Mouse (Mus musculus) brain, embryonic 18.5 days (tissue): ENCODE data around the gene Wdr73.
"Not testable (repeated sequence)": the region's sequence is repeated elsewhere in the genome, so short reads cannot be mapped to it uniquely, and the experiment has no call there.

Source experiments
- DNase-seq: peaks from one replicate; pipeline ENCODE4 v3.0.0-alpha.2; 2012; ENCODE audit warnings: low read depth, low spot score

Wdr73 gene

GRCm38 (mm10) chr7:80900944-80901501 lies at the start of gene Wdr73:
Gene Wdr73, minus strand, starts transcription at chr7:80901269.
- peak; percentile 77 for DNase-seq

DNA sequence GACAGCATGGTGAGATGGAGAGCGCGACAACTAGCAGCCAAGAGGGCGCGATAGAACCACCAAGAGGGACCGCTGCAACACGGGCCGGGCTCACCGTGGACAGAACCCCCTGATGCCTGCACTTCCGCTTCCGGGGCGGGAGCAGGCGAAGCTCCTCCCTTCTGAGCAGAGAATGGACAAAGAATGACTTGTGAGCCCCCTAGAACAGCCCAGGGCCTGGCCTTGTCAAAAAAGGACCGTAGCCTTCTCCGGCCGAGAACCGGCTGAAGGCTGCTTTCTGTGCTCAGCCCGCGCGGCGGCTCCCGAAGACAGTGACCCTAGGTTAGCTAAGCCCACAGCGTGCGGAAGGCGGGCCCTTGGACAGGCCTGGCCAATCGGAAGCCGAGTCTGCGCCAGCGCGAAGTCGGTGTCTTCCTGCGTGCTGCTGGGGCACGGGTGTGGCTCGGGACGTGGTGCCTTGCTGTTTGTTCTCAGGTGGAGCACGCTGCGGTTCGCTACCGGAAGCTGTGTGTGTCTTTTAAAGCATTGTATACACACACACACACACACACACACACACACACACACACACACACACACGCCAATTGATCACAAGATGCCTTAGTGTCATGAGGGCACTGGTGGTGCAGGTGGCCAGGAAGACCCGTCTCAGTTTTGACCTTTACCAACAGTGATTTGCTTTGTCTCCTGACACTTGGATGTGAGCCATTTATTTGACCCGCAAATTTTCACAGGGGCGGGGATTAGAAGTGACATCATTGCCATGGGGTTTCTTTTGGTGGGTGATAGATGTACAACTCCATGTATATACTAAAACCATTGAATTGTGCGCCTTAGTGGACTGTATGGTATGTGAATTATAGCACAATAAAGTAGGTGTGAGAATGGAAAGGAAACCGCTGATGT lies 46.6 kb upstream of the Wdr73 start, which contains the start of gene Sec11a:
TSS of gene Sec11a (minus strand) at position 336 of the 906 bp plus-strand sequence.
- peak; percentile 86 for DNase-seq

- no peak for DNase-seq
Observed at GRCm38 (mm10) chr7:80939808-80940207, 38.7 kb upstream of the Wdr73 start.

DNA sequence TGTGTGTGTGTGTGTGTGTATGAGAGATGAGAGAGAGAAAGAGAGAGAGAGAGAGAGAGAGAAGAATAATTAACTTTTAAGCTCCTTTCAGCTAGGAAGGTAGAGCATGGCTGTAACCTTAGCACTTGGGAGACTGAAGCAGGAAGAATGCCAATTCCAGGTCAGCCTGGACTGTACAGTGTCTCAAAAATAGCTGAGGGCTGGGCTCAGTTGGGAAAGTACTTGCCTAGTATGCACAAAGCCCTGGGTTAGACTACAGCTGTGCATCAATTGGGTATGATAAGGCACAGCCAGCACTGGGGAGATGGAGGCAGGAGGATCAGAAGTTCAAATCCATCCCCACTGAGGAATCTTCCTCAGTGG lies 36.2 kb upstream of the Wdr73 start:
- DNase-seq: not testable (repeated sequence)

DNA sequence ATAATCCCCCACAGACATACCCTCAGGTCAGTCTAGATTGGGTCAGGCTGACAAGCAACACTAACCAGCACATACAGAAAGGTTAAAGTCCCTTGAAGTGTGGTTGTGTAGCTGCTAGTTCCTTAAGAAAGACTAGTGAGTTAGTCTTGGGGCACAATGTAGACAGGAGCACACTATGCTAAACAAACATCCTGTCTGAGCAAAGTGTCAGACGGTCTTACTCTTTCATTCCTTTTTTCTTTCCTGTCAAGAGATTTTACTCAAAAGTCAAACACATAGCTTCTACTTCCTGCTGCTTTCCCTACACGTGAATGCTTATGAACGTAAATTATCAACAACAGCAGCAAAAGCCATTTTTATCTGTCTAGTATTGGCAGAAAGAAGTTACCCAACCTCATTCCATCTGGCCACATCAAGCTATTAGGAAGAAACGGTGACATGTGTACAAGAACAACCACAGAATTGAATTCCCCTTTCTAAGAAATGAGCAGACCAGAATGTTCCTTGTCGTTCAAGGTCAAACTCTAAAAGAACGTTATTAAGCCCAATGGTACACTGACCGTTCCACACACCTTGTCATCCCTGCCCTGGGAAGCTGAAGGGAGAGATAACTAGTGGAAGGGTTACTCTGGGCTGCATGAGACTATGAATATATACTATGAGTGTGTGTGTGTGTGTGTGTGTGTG lies 35.7 kb upstream of the Wdr73 start:
- DNase-seq: not testable (repeated sequence)

GRCm38 (mm10) chr7:80935834-80936233 lies 34.8 kb upstream of the Wdr73 start:
- DNase-seq: no peak

DNA sequence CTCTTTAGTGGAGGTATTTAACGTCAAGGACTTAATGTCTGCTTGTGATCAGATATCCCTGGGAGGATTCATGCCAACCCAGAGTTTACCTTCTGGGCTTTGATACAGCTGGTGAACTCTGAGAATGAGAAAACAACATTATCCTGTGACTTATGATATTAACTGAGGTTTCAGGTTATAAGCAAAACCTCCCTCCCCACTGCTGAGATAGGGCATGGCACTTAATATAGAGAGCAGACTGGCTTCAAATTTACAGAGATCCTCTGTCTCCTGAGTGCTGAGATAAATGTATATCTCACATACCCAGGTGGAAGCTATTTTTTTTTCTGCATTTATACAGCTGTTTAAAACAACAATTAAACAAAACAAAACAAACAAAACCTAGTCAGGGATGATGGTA lies 31.7 kb upstream of the Wdr73 start:
- DNase-seq: no peak

GRCm38 (mm10) chr7:80931618-80932207 lies 30.6 kb upstream of the Wdr73 start:
- no peak for DNase-seq

DNA sequence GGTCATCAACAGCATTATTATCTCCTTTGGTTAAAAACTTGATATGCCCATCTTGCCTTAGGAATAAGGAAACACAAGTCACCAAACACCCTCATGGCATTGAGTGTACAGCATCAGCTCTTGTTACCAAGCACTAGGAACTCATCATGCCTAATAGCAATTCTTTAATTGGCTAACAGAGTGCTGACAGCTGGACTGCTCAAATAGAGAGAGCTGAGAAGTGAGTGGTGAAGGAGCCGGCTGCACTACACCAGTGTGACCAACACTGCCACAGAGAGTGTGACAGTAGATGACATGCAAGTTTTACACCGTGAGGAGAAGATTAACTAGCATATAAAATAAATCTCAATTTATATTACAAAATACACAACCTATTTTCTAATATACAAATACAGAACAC lies 22.1 kb upstream of the Wdr73 start:
- DNase-seq: no peak

DNA sequence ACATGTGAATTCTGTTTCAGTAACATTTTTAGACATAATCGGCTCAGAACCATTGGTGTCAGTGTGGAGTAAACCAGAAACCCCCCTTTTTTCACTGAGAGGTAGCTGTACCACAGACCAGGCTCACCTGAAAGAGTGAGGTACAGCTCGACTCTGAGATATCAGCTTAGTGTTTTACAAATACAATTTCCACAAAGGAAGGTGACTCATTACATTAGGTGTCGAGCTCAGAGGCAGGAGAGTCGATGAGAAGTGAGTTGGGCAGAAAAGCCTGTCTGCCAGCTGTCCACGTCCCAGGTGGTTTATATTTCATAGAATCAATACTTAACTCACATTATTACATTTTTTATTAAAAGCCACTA lies 18.6 kb upstream of the Wdr73 start:
- no peak for DNase-seq

- no peak for DNase-seq
Observed at GRCm38 (mm10) chr7:80918982-80919646, 18.0 kb upstream of the Wdr73 start.

DNA sequence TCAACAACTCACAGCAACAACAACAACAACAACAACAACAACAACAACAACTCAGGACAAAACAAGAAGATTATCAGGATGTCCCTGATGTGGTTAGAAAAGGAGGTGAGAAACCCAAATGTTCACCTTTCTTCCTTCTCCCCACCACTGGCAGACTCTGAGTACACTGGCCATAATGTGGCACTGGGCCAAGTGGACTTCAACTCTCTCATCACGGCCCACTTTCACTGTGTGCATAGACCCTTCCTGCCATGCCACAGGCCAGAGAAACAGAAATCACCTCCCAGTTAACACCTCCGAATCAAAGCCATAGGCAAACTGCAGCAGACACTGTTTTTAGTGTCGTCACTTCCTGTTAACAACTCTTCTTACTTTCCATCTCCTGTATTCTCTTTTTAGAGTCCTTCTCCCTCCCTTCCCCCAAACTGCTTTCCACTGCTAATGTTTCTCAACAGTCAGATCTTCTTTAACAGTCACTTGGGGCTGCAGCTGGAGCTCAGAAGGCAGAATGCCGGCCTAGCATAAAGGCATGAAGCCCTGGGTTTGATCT lies 16.9 kb upstream of the Wdr73 start:
- no peak for DNase-seq

GRCm38 (mm10) chr7:80912496-80912895 lies 11.4 kb upstream of the Wdr73 start:
- no peak for DNase-seq

GRCm38 (mm10) chr7:80911053-80911452 lies 10.0 kb upstream of the Wdr73 start:
- DNase-seq: no peak

DNA sequence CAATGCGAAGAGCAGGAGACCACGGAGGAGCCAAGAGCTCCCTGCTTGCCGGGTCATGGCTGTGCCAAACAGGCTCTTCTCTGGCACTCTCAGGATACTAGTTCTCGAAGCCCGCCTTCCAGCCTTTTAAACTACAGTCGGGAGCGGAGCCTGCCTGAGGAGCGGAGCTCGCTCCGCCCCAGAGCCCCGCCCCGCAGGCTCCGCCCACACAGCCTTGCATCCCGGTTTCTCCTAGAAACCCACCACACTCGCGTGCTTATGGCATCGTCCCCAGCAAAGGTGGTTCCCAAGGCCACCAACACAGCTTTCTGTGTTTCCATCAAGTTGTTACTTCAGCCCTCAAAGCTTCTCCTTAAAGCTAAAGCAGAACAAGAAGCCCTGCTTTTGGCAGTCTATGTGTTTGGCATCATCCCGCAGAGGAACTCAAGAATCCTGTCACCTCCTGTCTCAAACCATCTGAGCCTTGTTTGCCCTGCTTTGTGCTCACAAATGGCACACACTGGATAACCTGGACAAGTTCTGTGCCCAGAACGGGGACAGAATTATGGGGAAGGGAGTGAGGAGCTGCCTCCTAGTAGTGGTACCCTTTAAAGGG lies 3.9 kb upstream of the Wdr73 start, which contains the start of gene Nmb:
TSS of gene Nmb (minus strand) at position 156 of the 595 bp plus-strand sequence.
- no peak for DNase-seq

- DNase-seq: no peak
Observed at GRCm38 (mm10) chr7:80903625-80904422, 2.8 kb upstream of the Wdr73 start.

DNA sequence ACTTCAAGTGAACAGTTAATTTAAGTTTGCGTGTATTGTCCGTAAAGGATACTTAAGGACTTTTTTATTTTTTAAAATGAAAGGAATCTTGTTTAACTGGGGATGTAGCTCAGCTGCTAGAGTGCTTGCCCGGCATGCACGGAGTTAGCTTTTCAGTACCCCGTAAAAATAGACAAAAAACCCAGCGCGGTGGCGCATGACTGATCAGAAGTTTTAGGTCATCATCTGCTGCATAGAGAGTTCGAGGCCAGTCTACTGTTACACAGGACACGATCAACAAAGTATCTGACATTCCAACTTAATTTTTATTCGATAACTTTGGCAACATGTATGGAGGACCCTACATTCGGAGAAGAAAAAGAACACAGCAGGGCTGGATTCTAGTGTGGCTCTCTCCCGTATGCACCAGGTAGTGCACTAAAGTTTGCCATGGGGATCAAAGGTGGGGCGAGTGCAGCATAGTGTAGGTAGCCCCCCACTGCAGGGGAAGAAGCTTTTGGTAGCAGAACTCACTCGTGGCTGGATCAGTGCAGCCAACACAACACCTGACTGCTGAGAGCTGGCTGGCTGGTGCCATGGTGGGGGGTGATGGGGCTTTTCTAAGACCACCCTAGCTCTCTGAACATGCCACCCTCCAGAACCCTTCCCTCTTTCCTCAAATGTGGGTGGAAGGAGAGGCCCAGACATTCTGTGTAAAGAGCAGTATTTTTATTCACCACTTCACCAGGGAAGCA lies 639 bp upstream of the Wdr73 start:
- DNase-seq: no peak

DNA sequence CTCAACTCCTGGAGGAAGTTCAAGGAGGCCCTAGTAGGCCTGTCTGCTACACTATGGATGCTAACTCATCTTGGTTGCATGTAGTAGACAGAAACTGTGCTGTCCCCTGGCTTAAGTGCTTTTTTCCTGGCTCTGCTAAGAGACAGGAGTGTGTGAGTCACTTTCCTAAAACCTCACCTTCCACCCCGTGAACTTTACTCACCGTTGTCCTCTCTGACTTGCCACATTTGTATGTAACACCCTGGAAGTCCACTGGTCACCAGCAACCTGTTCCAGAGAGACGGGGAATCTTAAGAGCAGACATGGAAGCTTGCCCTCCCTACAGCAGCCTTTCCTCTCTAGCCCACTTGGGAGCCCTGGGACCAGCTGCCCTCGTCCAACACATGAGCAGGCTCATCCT lies 3.3 kb downstream of the Wdr73 start:
- DNase-seq: no peak

GRCm38 (mm10) chr7:80897134-80897533 lies 3.9 kb downstream of the Wdr73 start:
- DNase-seq: no peak
